Mouse (Mus musculus) kidney, adult 2 months (tissue): Measurements from ENCODE around the gene Trmt61a.

Experiments
- CTCF ChIP-seq: fragments of 200-500 bp; conservative IDR thresholded peaks from 2 replicates; pipeline ENCODE4 v1.5.1; 2011; ENCODE audit warnings: low read depth, mild to moderate bottlenecking, control low read depth, low read length, moderate library complexity, mixed read lengths; ENCODE audit not compliant: insufficient read depth, insufficient read length
- POLR2A ChIP-seq: fragments of 200-500 bp; IDR thresholded peaks from one replicate; pipeline ENCODE4 v1.6.1; 2011; ENCODE audit warnings: low read depth, low read length, control low read depth

DNA sequence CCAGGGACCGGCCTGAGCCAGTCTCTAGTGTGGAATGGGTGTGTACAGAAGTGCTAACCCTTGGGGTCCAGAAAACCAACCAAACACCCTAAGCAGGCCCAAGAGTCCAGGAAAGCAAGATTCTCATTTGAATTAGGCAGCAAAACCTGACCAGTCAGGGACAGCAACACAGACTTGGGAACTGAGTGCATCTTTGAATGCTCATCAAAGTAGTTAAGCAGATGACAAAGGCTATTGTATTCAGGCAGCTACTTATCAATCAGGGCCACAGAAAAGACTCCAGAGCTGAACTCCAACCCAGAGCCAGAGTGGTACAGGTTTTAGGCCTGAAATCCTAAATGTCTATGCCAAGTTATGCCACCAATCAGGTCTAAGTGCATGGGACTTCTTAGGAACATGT, 17.3 kb upstream of the Trmt61a start:
- TF ChIP-seq CTCF = no peak
- no peak for TF ChIP-seq POLR2A
